Mouse (Mus musculus) stomach, postnatal 0 days (tissue): ENCODE data around the gene Ropn1l.

Source experiments
- CTCF ChIP-seq: IDR thresholded peaks from 2 replicates; pipeline ENCODE4 v1.5.1; 2016; ENCODE audit warnings: antibody characterized with exemption, low read depth, mild to moderate bottlenecking, moderate library complexity
- EP300 ChIP-seq: optimal IDR thresholded peaks from 2 replicates; pipeline ENCODE3; 2016; ENCODE audit warnings: antibody characterized with exemption

DNA sequence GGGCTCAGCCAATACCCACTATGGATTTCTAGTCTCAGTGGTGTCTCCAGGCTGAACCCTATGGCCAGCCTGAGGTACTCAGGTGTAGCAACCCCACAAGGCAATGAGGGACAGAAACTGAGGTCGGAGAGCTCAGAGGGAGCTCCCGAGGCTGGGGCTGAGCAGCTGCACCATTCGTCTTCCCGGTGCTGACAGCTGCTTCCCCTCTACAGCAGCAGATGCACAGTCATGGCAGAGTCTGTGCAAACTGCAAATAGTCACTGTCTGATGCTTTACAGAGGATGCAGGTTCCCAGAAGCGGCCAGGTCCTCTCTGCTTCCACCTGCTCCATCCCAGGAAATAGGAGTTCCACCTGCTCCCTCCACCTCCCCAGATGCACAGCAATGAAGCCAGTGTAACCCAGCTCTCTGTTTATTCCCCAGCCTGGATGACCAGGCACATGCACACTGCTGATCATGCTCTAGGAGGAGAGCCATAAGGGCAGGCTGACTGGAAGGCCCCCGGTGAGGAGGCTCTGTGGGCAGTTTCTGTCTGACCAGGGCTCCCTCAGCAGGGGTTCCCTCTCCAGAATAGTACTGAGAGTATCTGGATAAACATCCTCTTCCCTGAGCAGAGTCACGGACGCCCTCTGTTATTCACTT, 27.4 kb downstream of the Ropn1l start:
- no peak for TF ChIP-seq CTCF
- no peak for TF ChIP-seq EP300
